Mouse (Mus musculus) monocyte, adult 5-6 weeks (primary cell): ENCODE results near the gene Mrps6. TPM values are rescaled to one million over a fixed set of nuclear protein-coding genes. Genes with fewer than 3 reads are reported as not detected.

ENCODE experiments used
- ATAC-seq: fragments of 153-309, 156-312 bp; replicated peaks from 2 replicates; pipeline ENCODE4 v1.8.0; 2017; ENCODE audit warnings: mild to moderate bottlenecking; ENCODE audit not compliant: low TSS enrichment, insufficient number of reproducible peaks, severe bottlenecking, poor library complexity, low FRiP score
- total RNA-seq: library from RNA; stranded (forward); fragments of 200-1000, 200-491, 200-594 nt; gene quantifications from 3 replicates; pipeline ENCODE4 v1.2.3, GENCODE M21; 2017

The Mrps6 gene
- total RNA-seq, 1 experiment from 2014 or later, result 9.5 TPM

- no peak for ATAC-seq
These were observed 49.3 kb downstream of the Mrps6 start for GRCm38 (mm10) chr16:92107346-92107745.

- no peak for ATAC-seq
These were observed 56.7 kb downstream of the Mrps6 start for GRCm38 (mm10) chr16:92114706-92115241.

GRCm38 (mm10) chr16:92115611-92116421 is 57.7 kb downstream of the Mrps6 start:
- no peak for ATAC-seq

GRCm38 (mm10) chr16:92117337-92118209 is 59.5 kb downstream of the Mrps6 start:
- ATAC-seq, result no peak

GRCm38 (mm10) chr16:92119013-92119515 is 61.0 kb downstream of the Mrps6 start:
- ATAC-seq, result no peak

- no peak for ATAC-seq
These were observed 62.9 kb downstream of the Mrps6 start for GRCm38 (mm10) chr16:92120899-92121531.

GRCm38 (mm10) chr16:92127226-92127625 is 69.2 kb downstream of the Mrps6 start:
- ATAC-seq, result no peak

- ATAC-seq, result no peak
These were observed 69.6 kb downstream of the Mrps6 start for GRCm38 (mm10) chr16:92127666-92128065.

GRCm38 (mm10) chr16:92129843-92130242 is 71.8 kb downstream of the Mrps6 start:
- no peak for ATAC-seq

GRCm38 (mm10) chr16:92132511-92132910 is 74.4 kb downstream of the Mrps6 start:
- ATAC-seq, result no peak

- ATAC-seq, result no peak
These were observed 76.2 kb downstream of the Mrps6 start for GRCm38 (mm10) chr16:92134148-92134764.

- ATAC-seq, result no peak
These were observed 78.2 kb downstream of the Mrps6 start for GRCm38 (mm10) chr16:92136275-92136674.

- ATAC-seq, result no peak
These were observed 81.6 kb downstream of the Mrps6 start for GRCm38 (mm10) chr16:92139386-92140261.

GRCm38 (mm10) chr16:92140328-92140727 is 82.3 kb downstream of the Mrps6 start:
- no peak for ATAC-seq

- ATAC-seq, result no peak
These were observed 83.0 kb downstream of the Mrps6 start for GRCm38 (mm10) chr16:92141021-92141420.

GRCm38 (mm10) chr16:92142426-92143012 is 84.4 kb downstream of the Mrps6 start:
- no peak for ATAC-seq

GRCm38 (mm10) chr16:92147631-92148366 is 89.7 kb downstream of the Mrps6 start:
- ATAC-seq, result no peak
